Mouse (Mus musculus): Measurements from ENCODE around the gene Arl6.

GRCm38 (mm10) chr16:59621554-59621953 lies 17.6 kb downstream of the Arl6 start:
- TF ChIP-seq CTCF (IDR thresholded peaks at IDR 0.05; ENCODE audit: extremely low read depth, insufficient read depth, low read length) = no peak
- no peak for TF ChIP-seq POLR2A (IDR thresholded peaks at IDR 0.05; ENCODE audit: extremely low read depth, insufficient read depth, low read length)

All from cortical plate, adult 2 months (tissue).